Mouse (Mus musculus) brain, embryonic 14.5 days (tissue): ENCODE measurements at regions not wholly inside any gene's neighbourhood (a gene's known extent, or its start where the extent isn't known, plus 50 kb on each side); places are given as distances from the start of the nearest gene placed in this dataset.

ENCODE experiments used
- CTCF ChIP-seq: fragments of 200-500 bp; IDR thresholded peaks from 2 replicates; pipeline ENCODE4 v1.5.1; 2012; ENCODE audit warnings: inconsistent platforms, mild to moderate bottlenecking, moderate library complexity, borderline replicate concordance; ENCODE audit not compliant: insufficient read depth, insufficient read length; ENCODE audit errors: extremely low read depth
- POLR2A ChIP-seq: fragments of 200-500 bp; IDR thresholded peaks from 2 replicates; pipeline ENCODE4 v1.6.1; 2012; ENCODE audit warnings: mild to moderate bottlenecking, inconsistent platforms, borderline replicate concordance; ENCODE audit not compliant: poor library complexity, insufficient read depth, insufficient read length, severe bottlenecking; ENCODE audit errors: extremely low read depth

DNA sequence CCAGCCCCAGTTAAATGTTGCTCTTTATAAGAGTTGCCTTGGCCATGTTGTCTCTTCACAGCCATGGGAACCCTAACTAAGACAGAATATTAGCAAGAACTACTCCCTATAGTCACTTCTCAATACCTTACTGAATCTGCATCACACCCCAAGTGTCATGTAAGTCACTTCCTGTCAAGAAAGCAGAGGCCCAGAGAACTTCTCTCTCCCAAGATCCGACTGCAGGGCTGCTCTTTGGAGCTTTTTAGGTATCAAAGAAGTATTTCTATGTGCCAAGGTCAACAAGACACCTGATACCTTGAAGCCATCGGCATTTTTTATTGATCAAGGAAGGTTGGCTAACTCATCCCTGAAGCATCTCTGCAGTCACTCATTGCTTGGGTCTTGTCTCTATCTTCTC lies 72.0 kb upstream of the Rap1b start:
- TF ChIP-seq POLR2A, result no peak
- TF ChIP-seq CTCF, result no peak
